Mouse (Mus musculus) neural tube, embryonic 14.5 days (tissue): ENCODE results near the gene Nfix. TPM values are rescaled to one million over a fixed set of nuclear protein-coding genes. Genes with fewer than 3 reads are reported as not detected.

ENCODE experiments used
- ATAC-seq: fragments of 200-750 bp; cut with Nextera tagmentation; 2 replicates; pipeline ENCODE4 v1.8.0; 2017; ENCODE audit warnings: low read depth, mild to moderate bottlenecking, moderate TSS enrichment, moderate library complexity
- H3K27ac ChIP-seq: fragments of 300-500 bp; sonication (generic); 2 replicates; pipeline ENCODE4 v1.5.1; 2014; ENCODE audit warnings: low read depth, mild to moderate bottlenecking, control low read depth, low read length, moderate library complexity, mixed read lengths
- H3K27me3 ChIP-seq: fragments of 300-500 bp; sonication (generic); 2 replicates; pipeline ENCODE4 v1.6.1; 2014; ENCODE audit warnings: low read length; ENCODE audit not compliant: control insufficient read depth, insufficient read depth
- H3K36me3 ChIP-seq: fragments of 300-500 bp; sonication (generic); 2 replicates; pipeline ENCODE4 v1.6.1; 2014; ENCODE audit warnings: low read length, mixed read lengths; ENCODE audit not compliant: control insufficient read depth, insufficient read depth
- H3K4me1 ChIP-seq: fragments of 300-500 bp; sonication (generic); 2 replicates; pipeline ENCODE4 v1.6.1; 2014; ENCODE audit warnings: low read length; ENCODE audit not compliant: control insufficient read depth, insufficient read depth
- H3K4me2 ChIP-seq: fragments of 300-500 bp; sonication (generic); 2 replicates; pipeline ENCODE4 v1.6.1; 2014; ENCODE audit warnings: mild to moderate bottlenecking, low read depth, low read length, control low read depth
- H3K4me3 ChIP-seq: fragments of 300-500 bp; sonication (generic); 2 replicates; pipeline ENCODE4 v1.5.1; 2014; ENCODE audit warnings: low read depth, low read length, control low read depth, mixed read lengths
- H3K9ac ChIP-seq: fragments of 300-500 bp; sonication (generic); replicated peaks from 2 replicates; pipeline ENCODE4 v1.6.1; 2014; ENCODE audit warnings: low read depth, mild to moderate bottlenecking, control low read depth, low read length, mixed read lengths
- H3K9me3 ChIP-seq: fragments of 300-500 bp; sonication (generic); 2 replicates; pipeline ENCODE4 v1.6.1; 2016; ENCODE audit warnings: low read length; ENCODE audit not compliant: control insufficient read depth
- WGBS: fragments of 180-500 bp; shearing (Covaris S2); extraction: QIAGEN DNeasy Blood & Tissue Kit; methylation state at CpG from one replicate; pipeline ENCODE4 v1.1.7; 2014; 5-methylcytosine and 5-hydroxymethylcytosine counted together
- polyA plus RNA-seq: library from polyadenylated mRNA; unstranded; fragments of >200 nt; fragmentation: Nextera tagmentation; extraction: Ambion mirVana; gene quantifications from 2 replicates; pipeline ENCODE4 v1.2.1, GENCODE M21; 2014

Nfix gene
- polyA plus RNA-seq, 1 experiment from 2014 or later = 91.5 TPM

DNA sequence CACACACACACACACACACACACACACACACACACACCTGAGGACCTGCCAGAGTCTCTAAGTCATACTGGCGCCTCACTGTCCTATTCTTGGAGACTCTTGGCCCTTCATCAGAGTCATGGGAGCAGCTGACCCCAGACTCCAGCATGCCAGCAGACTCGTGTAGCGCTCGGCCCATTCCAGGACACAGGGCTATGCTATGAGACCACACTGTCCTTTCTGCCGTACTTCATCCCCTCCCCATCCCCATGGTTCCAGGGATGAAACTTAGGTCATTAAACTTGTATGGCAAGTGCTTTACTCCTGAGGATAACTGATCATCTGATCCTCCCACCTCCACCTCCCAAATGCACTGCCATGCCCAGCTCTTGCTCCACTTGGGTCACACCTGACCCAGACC, 81.7 kb downstream of the Nfix start:
- no peaks in the 10 kb centered on the region for H3K9me3 ChIP-seq
- no peak overlapping the region for H3K27ac ChIP-seq
- peaks cover 4% of the 10 kb centered on the region; the same call in 1 of the 2 replicates for H3K27me3 ChIP-seq
- WGBS = 81% methylated on average over 5 of the region's 5 CpGs
- H3K4me3 ChIP-seq = no peak overlapping the region
- H3K36me3 ChIP-seq = no peaks in the 10 kb centered on the region
- ATAC-seq = no peak
- H3K4me2 ChIP-seq = no peak overlapping the region
- peaks cover 18% of the 10 kb centered on the region for H3K4me1 ChIP-seq
- no peak overlapping the region for H3K9ac ChIP-seq

- no peak overlapping the region for H3K4me2 ChIP-seq
- no peak overlapping the region for H3K9ac ChIP-seq
- peaks cover 4% of the 10 kb centered on the region; the same call in 1 of the 2 replicates for H3K27me3 ChIP-seq
- H3K4me1 ChIP-seq = peaks cover 16% of the 10 kb centered on the region
- no peak overlapping the region for H3K27ac ChIP-seq
- H3K4me3 ChIP-seq = no peak overlapping the region
- H3K36me3 ChIP-seq = no peaks in the 10 kb centered on the region
- 83% methylated on average over 11 of the region's 11 CpGs for WGBS
- H3K9me3 ChIP-seq = no peaks in the 10 kb centered on the region
- ATAC-seq = no peak
These were observed 83.4 kb downstream of the Nfix start for GRCm38 (mm10) chr8:84716790-84717189.

DNA sequence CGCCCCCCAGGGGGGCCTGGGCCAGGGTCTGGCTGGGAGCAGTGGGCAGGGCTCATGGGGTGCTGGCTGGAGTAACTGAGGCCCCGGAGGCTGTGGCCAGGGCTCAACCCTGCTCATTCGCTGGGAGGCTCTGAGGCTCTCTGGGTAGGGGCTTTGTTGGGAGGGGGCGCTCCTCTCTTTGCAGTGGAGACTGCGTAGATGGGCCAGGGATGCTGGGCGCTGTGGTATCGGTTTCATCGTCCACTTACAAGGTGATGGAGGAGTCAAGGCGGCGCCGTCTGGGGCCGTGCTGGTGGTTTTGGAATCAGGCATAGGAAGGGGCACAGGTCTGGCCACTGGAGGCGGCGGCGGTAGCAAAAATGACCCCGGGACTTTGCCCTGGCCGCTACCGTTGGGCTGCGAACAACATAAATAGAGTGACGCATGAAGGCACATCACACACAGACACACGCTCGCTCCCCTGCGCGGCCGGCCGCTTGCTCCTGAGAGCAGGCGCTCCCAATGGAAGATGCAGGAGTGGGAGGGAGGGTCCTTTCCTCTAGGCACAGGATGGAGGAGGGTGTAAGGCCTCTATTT, 84.2 kb downstream of the Nfix start:
- peaks cover 16% of the 10 kb centered on the region for H3K4me1 ChIP-seq
- peak overlapping the region; percentile 8; the same call in 1 of the 2 replicates for H3K4me2 ChIP-seq
- H3K27ac ChIP-seq = peak overlapping the region; percentile 44
- H3K27me3 ChIP-seq = peaks cover 4% of the 10 kb centered on the region; the same call in 1 of the 2 replicates
- no peak for ATAC-seq
- WGBS = 8% methylated on average over 26 of the region's 27 CpGs
- no peaks in the 10 kb centered on the region for H3K9me3 ChIP-seq
- no peak overlapping the region for H3K9ac ChIP-seq
- no peak overlapping the region for H3K4me3 ChIP-seq
- no peaks in the 10 kb centered on the region for H3K36me3 ChIP-seq

DNA sequence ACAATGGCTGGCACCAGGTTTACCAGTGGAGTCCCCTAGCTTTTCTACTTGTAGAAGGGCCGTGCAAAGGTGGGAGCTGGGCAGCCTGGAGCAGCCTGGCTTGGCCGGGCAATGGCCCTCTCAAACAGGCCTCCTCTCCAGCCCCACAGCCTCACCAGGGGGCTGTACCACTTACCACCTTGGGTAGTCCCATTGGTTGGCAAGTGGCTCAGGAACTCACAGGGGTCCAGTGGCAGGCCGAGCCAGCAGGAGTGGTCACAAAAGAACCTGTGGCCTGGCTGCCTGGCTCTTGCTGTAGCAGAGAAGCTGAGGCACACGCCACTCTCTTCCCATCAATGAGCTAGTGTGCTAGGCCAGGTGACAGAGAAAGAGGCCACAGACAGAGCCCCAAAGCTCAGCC, 86.0 kb downstream of the Nfix start:
- 45% methylated on average over 4 of the region's 4 CpGs for WGBS
- H3K27me3 ChIP-seq = peaks cover 4% of the 10 kb centered on the region; the same call in 1 of the 2 replicates

GRCm38 (mm10) chr8:84713381-84713780, 86.8 kb downstream of the Nfix start:
- ATAC-seq = no peak
- Histone ChIP-seq H3K4me1 (peaks cover 24% of the 10 kb centered on the region), H3K27ac (peak overlapping the region; percentile 81), H3K36me3 (no peaks in the 10 kb centered on the region), H3K4me2 (no peak overlapping the region), H3K4me3 (no peak overlapping the region), H3K9me3 (no peaks in the 10 kb centered on the region), H3K9ac (no peak overlapping the region), H3K27me3 (peaks cover 4% of the 10 kb centered on the region; the same call in 1 of the 2 replicates)
- WGBS = 16% methylated on average over 4 of the region's 4 CpGs

More for the DNA sequence above, 86.0 kb downstream of the Nfix start:
- Histone ChIP-seq H3K4me3 (no peak overlapping the region), H3K9ac (no peak overlapping the region), H3K4me2 (no peak overlapping the region), H3K4me1 (peaks cover 24% of the 10 kb centered on the region), H3K9me3 (no peaks in the 10 kb centered on the region), H3K36me3 (no peaks in the 10 kb centered on the region), H3K27ac (peak overlapping the region; percentile 81)
- no peak for ATAC-seq

- no peaks in the 10 kb centered on the region for H3K9me3 ChIP-seq
- no peaks in the 10 kb centered on the region for H3K36me3 ChIP-seq
- H3K9ac ChIP-seq = no peak overlapping the region
- H3K27me3 ChIP-seq = peaks cover 4% of the 10 kb centered on the region; the same call in 1 of the 2 replicates
- no peak overlapping the region for H3K4me2 ChIP-seq
- H3K4me1 ChIP-seq = peaks cover 26% of the 10 kb centered on the region
- H3K4me3 ChIP-seq = no peak overlapping the region
- H3K27ac ChIP-seq = peak overlapping the region; percentile 81
- no peak for ATAC-seq
- WGBS = 10% methylated on average over 3 of the region's 3 CpGs
These were observed 87.4 kb downstream of the Nfix start for GRCm38 (mm10) chr8:84712759-84713120.

DNA sequence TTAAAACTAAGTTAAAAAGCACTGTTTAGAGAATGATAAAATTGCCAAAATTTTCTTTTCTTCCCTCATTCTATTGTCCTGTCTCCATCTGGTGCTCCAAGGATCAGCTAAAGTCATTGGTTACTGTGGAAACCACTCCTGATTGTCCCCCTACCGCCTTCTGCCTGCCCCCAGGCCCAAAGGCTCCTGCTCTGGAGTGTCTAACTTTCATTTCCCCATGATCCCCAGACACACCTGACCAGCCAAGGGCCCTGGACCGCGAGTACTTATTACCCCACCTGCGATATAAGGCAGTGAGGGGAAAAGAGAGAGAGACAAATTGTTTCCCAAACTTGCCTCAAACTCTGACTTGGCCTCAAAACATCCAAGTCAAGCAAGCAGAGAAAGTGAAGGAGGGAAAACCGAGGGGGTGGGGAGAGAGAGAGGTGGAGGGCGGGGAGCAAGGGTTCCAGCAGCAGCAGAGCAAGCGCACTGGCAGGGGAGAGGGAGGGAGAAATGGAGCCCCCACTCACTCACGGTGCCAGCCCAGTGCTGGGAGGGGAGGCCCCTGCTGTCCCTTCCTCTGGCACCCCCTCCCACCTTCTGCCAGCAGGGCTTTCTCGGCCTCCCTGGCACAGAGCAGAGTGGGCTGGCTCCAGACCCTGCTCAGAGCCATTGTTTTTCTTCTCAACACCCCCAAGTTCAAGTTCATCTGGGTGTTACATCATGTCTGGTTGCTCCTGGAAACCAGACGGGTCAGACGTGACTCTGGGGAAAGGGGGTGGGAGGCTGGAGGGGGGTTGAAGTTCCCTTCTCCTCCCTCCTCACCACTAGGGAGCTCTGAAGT, 88.0 kb downstream of the Nfix start:
- H3K9ac ChIP-seq = no peak overlapping the region
- WGBS = 18% methylated on average over 8 of the region's 11 CpGs
- H3K27me3 ChIP-seq = peaks cover 6% of the 10 kb centered on the region; the same call in 1 of the 2 replicates

DNA sequence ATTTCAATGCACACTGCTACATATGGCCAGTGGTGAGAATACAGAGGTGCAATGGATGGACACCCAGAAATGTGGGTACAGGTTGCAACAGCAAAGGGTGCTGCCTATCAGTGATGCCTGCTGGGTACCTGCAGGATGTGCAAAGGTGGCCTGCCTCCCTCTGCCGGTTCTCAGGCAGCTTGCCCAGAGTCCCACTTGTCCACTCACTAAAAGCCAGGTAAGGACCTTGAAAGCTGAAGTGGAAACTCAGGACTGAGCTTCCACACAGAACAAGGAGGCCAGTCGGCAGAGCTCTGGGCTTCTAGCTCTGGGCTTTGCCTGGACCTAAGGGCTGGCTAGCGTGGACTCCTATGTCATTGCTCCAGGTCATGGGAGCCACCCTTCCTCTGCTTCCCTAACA, 88.8 kb downstream of the Nfix start:
- 0 out of 2 replicates have a peak, but pooled peaks cover 2% of the 10 kb centered on the region for H3K27me3 ChIP-seq
- 0 out of 2 replicates have a peak overlapping the region, but pooled peaks have one; percentile 11 for H3K9ac ChIP-seq
- H3K4me1 ChIP-seq = peaks cover 39% of the 10 kb centered on the region
- no peaks in the 10 kb centered on the region for H3K36me3 ChIP-seq
- 36% methylated on average over 3 of the region's 3 CpGs for WGBS
- no peak overlapping the region for H3K4me2 ChIP-seq
- H3K27ac ChIP-seq = peak overlapping the region; percentile 81
- H3K9me3 ChIP-seq = no peaks in the 10 kb centered on the region
- H3K4me3 ChIP-seq = no peak overlapping the region
- no peak for ATAC-seq

More for the DNA sequence above, 88.0 kb downstream of the Nfix start:
- Histone ChIP-seq H3K36me3 (no peaks in the 10 kb centered on the region), H3K4me2 (no peak overlapping the region), H3K9me3 (no peaks in the 10 kb centered on the region), H3K4me1 (peaks cover 31% of the 10 kb centered on the region), H3K27ac (peak overlapping the region; percentile 81), H3K4me3 (no peak overlapping the region)
- ATAC-seq = peak; percentile 78

DNA sequence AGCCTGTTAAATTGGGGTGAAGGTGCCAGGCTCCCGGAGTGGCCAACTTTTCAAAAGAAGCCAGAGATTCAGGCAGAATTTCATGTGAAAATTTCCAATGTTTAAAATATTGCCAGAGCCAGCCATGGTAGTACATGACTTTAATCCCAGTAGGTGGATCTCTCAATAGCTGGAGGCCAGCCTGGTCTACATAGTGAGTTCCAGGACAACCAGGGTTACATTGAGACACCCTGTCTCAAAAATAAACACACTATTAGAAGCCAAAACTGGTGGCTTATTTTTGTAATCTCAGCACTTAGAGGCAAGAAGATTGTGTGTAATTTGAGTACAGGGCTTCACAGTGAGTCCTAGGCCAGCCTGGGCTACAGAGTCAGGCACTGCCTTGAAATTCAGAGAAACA, 90.2 kb downstream of the Nfix start:
- Histone ChIP-seq H3K36me3 (no peaks in the 10 kb centered on the region), H3K4me1 (peaks cover 37% of the 10 kb centered on the region), H3K27me3 (0 out of 2 replicates have a peak, but pooled peaks cover 5% of the 10 kb centered on the region), H3K4me2 (no peak overlapping the region), H3K4me3 (no peak overlapping the region), H3K9me3 (no peaks in the 10 kb centered on the region), H3K27ac (peak overlapping the region; percentile 71), H3K9ac (no peak overlapping the region)
- WGBS = 91% methylated on average over 1 of the region's 1 CpGs
- ATAC-seq = no peak
